Mouse (Mus musculus): Measurements from ENCODE around the gene Spc24.

DNA sequence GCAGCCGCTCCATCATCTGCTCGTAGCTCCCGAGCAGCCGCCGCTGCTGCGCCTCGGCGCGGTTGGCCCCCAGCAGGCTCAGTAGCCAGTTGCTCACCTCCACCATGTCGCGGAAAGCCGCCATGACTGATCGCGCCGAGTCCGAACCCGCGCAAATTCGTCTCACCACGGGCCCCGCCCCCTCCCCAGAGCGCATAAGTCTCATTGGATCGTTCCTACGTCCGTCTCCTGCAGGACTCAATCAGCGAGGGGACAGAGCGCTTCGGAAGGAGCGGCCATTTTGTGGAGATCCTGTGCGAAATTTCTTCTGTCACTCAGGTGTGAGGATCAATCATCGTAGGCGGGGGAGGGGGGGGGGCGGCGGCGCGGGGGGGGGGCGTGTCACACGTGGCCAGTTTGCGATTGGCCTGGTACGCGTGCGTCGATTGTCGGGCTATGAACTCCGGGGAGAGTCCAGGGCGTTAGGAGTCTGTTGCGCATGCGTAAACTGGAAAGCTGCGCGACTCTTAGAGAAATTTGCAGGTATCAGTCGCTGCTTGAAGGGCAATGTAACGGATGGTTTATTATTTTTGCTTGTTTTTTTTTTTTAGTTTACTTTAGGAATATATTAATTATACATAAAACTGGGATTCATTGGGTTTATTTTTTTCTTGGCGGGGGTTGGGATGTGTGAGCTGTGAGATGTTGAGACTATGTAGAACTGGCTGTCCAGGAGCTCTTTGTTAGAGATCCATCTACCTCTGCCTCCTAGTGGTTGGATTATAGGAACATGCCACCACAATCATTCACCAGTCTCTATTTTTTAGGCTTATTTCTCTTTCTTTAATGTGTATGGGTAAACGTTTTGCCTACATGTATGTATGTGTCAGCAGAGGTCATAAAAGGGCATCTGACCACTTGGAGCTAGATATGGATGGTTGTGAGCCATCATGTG, at the start of gene Spc24:
- TF ChIP-seq CTCF (IDR thresholded peaks at IDR 0.05; ENCODE audit: control insufficient read depth, insufficient read depth, insufficient read length) = no peak
- TF ChIP-seq MAX (IDR thresholded peaks at IDR 0.05) = no peak
- TF ChIP-seq USF1 (IDR thresholded peaks at IDR 0.05; ENCODE audit: low read depth) = no peak
- no peak for TF ChIP-seq MYOD1 (IDR thresholded peaks at IDR 0.05; ENCODE audit: control insufficient read depth, insufficient read length, low read depth)
- no peak for TF ChIP-seq FOSL1 (IDR thresholded peaks at IDR 0.05; ENCODE audit: insufficient read depth, low read length, poor library complexity, severe bottlenecking)

Measured in C2C12 (cell line).